Mouse (Mus musculus) heart, embryonic 14.5 days (tissue): Measurements from ENCODE around the gene Abca1. TPM values are rescaled to one million over a fixed set of nuclear protein-coding genes. Genes with fewer than 3 reads are reported as not detected.

Source experiments
- ATAC-seq: fragments of 200-750 bp; cut with Nextera tagmentation; 2 replicates; pipeline ENCODE4 v1.8.0; 2017; ENCODE audit warnings: low read depth, moderate TSS enrichment; ENCODE audit not compliant: insufficient number of reproducible peaks, insufficient read depth, low FRiP score
- H3K27ac ChIP-seq, 2 experiments: fragments of 200-500 bp in 1 of 2; fragments of 300-500 bp in 1 of 2; sonication (generic) in 1 of 2; replicated peaks in 1 of 2; 2 replicates each; pipeline ENCODE4 v1.5.1; 2012 to 2014; ENCODE audit warnings: low read depth in 2 of 2, low read length in 2 of 2, control low read depth in 1 of 2, mild to moderate bottlenecking in 1 of 2, mixed read lengths in 1 of 2; ENCODE audit not compliant: control insufficient read depth in 1 of 2, insufficient read depth in 1 of 2
- H3K27me3 ChIP-seq: fragments of 300-500 bp; sonication (generic); 2 replicates; pipeline ENCODE4 v1.6.1; 2014; ENCODE audit warnings: mild to moderate bottlenecking, low read length, control low read depth; ENCODE audit not compliant: control insufficient read depth, insufficient read depth
- H3K36me3 ChIP-seq: fragments of 300-500 bp; sonication (generic); 2 replicates; pipeline ENCODE4 v1.6.1; 2014; ENCODE audit warnings: mild to moderate bottlenecking, control low read depth, low read length, mixed read lengths; ENCODE audit not compliant: control insufficient read depth, insufficient read depth
- H3K4me1 ChIP-seq, 2 experiments: fragments of 200-500 bp in 1 of 2; fragments of 300-500 bp in 1 of 2; sonication (generic) in 1 of 2; 2 replicates each; pipeline ENCODE4 v1.6.1; 2012 to 2014; ENCODE audit warnings: low read length in 2 of 2, control low read depth in 1 of 2, mixed read lengths in 1 of 2; ENCODE audit not compliant: control insufficient read depth in 2 of 2, insufficient read depth in 2 of 2
- H3K4me2 ChIP-seq: fragments of 300-500 bp; sonication (generic); 2 replicates; pipeline ENCODE4 v1.6.1; 2014; ENCODE audit warnings: mild to moderate bottlenecking, low read length
- H3K4me3 ChIP-seq, 2 experiments: fragments of 200-500 bp in 1 of 2; fragments of 300-500 bp in 1 of 2; sonication (generic) in 1 of 2; 2 replicates each; pipeline ENCODE4 v1.5.1; 2012 to 2014; ENCODE audit warnings: low read length in 2 of 2, mild to moderate bottlenecking in 2 of 2, control low read depth in 1 of 2, low read depth in 1 of 2, moderate library complexity in 1 of 2; ENCODE audit not compliant: control insufficient read depth in 1 of 2, insufficient read depth in 1 of 2
- H3K9ac ChIP-seq: fragments of 300-500 bp; sonication (generic); 2 replicates; pipeline ENCODE4 v1.6.1; 2014; ENCODE audit warnings: mild to moderate bottlenecking, low read length
- H3K9me3 ChIP-seq: fragments of 300-500 bp; sonication (generic); 2 replicates; pipeline ENCODE4 v1.6.1; 2016; ENCODE audit warnings: low read length, control low read depth; ENCODE audit not compliant: control insufficient read depth
- WGBS: fragments of 180-500 bp; shearing (Covaris S2); extraction: QIAGEN DNeasy Blood & Tissue Kit; methylation state at CpG from one replicate; pipeline ENCODE4 v1.1.7; 2014; 5-methylcytosine and 5-hydroxymethylcytosine counted together
- polyA plus RNA-seq: library from polyadenylated mRNA; unstranded; fragments of >200 nt; fragmentation: Nextera tagmentation; extraction: Ambion mirVana; gene quantifications from 2 replicates; pipeline ENCODE4 v1.2.1, GENCODE M21; 2014

Gene Abca1
- polyA plus RNA-seq, 1 experiment from 2014 or later: 7.8 TPM

DNA sequence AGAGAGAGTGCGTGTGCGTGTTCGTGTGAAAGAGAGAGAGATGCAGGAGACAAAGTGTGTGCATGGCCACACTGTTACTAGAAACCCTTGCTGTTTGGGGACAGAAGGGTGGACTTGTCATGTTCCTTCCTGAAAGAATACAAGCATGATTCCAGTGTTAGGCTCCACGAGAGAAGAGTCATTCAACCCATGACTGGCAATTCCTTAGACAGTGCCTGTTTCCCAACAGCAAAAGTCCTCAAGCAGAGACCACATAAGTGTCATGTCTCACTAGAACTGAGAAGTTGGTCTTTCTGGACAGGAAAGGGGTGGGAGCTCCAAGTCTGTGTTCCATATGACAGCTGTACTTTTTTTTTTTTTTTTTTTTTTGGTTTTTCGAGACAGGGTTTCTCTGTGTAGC lies 10.1 kb downstream of the Abca1 start:
- Histone ChIP-seq H3K27me3 (no peaks in the 10 kb centered on the region), H3K4me2 (no peak overlapping the region)
- 91% methylated on average over 4 of the region's 5 CpGs for WGBS

DNA sequence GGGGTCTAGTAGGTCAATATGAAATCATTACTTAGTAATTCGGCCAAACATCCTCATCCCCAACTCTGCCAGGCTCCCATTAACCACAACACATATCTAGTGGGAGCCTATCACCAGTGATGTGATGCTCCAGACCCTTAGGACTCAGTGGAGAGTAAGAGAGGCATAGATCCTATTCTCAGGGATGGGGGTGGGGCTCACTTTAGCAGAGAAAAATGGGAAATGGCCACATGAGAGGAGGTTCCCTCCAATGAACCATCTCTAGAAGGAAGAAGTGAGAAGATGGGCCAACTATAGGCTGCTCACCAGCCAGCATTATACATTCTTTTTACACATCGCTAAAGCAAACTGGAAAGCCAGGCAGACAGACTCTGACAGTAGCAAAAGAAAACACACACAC lies 10.9 kb downstream of the Abca1 start:
- WGBS: 81% methylated on average over 2 of the region's 2 CpGs
- Histone ChIP-seq H3K4me3 (no peak overlapping the region), H3K36me3 (no peaks in the 10 kb centered on the region), H3K27ac (no peak overlapping the region), H3K9ac (no peak overlapping the region), H3K27me3 (no peaks in the 10 kb centered on the region), H3K9me3 (no peaks in the 10 kb centered on the region), H3K4me2 (no peak overlapping the region), H3K4me1 (peaks cover 19 to 23% of the 10 kb centered on the region in 2 experiments)
- ATAC-seq: no peak

More for the DNA sequence above, 10.1 kb downstream of the Abca1 start:
- H3K4me3 ChIP-seq: no peak overlapping the region
- no peaks in the 10 kb centered on the region for H3K36me3 ChIP-seq
- peaks cover 15 to 19% of the 10 kb centered on the region in 2 experiments for H3K4me1 ChIP-seq
- no peaks in the 10 kb centered on the region for H3K9me3 ChIP-seq
- no peak overlapping the region for H3K9ac ChIP-seq
- no peak overlapping the region for H3K27ac ChIP-seq
- no peak for ATAC-seq

DNA sequence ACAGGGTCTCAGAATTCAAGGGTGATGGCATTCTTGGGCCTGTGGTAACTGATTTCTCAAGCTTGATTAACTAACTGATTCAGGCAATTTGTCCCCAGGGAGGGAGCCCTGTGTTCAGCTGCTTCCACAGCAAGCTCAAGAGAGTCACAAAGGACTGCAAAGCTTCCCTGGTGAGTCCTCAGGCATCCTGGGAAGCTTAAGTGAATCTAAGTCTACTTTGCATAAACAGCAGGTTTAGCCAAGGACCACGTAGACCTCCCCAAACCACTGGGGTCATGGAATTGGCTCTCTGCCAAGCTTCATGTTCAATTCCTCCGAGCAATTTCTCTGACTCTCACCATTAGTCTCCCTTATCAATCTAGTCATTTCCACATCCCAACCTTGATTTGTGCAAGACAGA lies 12.2 kb downstream of the Abca1 start:
- H3K36me3 ChIP-seq: no peaks in the 10 kb centered on the region
- no peak overlapping the region for H3K4me3 ChIP-seq
- ATAC-seq: no peak
- no peak overlapping the region for H3K9ac ChIP-seq
- 13% methylated on average over 2 of the region's 2 CpGs for WGBS
- H3K27me3 ChIP-seq: no peaks in the 10 kb centered on the region
- no peak overlapping the region for H3K4me2 ChIP-seq
- no peaks in the 10 kb centered on the region for H3K9me3 ChIP-seq
- H3K4me1 ChIP-seq: peaks cover 17 to 21% of the 10 kb centered on the region in 2 experiments
- no peak overlapping the region for H3K27ac ChIP-seq

DNA sequence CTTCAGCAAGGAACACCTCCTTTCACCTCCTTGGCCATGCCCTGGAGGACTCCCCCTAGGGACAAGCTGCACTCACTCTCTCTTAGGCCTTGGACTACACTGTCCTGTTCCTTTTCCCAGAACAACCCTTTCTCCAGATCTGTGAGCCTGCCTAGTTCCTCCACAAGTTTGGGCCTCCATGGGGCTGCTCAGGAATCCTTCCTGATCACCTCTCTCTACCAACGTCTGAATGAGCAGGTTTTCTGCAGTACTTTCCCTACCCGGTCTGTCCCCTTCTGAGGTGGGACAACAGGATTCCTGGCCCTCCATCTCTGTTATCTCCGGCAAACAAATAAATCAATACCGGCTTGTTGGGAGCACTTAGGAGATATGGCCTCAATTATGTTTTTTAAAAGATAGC lies 12.6 kb downstream of the Abca1 start:
- no peak overlapping the region for H3K4me2 ChIP-seq
- H3K4me1 ChIP-seq: peaks cover 17 to 21% of the 10 kb centered on the region in 2 experiments
- no peaks in the 10 kb centered on the region for H3K27me3 ChIP-seq
- no peak for ATAC-seq
- H3K4me3 ChIP-seq: no peak overlapping the region
- 46% methylated on average over 4 of the region's 4 CpGs for WGBS
- no peak overlapping the region for H3K27ac ChIP-seq
- no peaks in the 10 kb centered on the region for H3K36me3 ChIP-seq
- no peaks in the 10 kb centered on the region for H3K9me3 ChIP-seq
- no peak overlapping the region for H3K9ac ChIP-seq

DNA sequence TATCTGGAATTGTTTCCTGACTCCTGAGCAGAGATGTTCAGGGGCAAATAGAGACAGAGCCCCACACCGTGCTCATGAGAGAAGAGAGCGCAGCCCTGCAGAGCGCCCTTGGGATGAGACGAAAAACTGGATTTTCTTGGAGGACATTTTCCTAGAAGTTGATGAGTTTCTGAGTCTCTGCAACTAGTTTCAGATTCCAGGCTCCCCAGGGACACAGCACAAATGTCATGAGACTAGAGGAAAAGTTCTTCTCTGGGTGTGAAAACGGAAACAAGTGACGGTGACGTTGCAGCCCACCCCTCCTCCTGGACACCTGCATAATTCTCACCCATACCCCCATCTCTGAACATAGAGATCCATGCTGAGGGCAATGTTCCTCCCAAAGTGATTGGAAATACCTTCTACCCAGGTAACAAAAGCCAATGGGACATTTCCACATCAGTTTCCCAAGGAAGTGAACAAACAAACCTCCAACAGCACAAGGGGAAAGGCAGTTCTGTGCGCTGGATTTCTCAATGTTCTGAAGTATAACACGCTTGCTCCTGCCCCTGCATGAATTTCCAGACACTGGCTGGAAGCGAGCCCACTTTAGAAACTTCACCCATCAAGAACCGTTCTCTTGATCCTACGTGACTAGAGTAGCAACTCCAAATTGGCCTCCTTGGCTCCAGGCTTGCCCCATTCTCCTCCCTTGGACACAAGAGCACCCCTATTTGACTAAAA lies 13.3 kb downstream of the Abca1 start:
- 84% methylated on average over 12 of the region's 12 CpGs for WGBS
- Histone ChIP-seq H3K27ac (no peak overlapping the region), H3K4me3 (no peak overlapping the region), H3K36me3 (no peaks in the 10 kb centered on the region), H3K4me2 (no peak overlapping the region), H3K9ac (no peak overlapping the region), H3K27me3 (no peaks in the 10 kb centered on the region), H3K4me1 (peaks cover 17 to 21% of the 10 kb centered on the region in 2 experiments), H3K9me3 (no peaks in the 10 kb centered on the region)
- no peak for ATAC-seq

DNA sequence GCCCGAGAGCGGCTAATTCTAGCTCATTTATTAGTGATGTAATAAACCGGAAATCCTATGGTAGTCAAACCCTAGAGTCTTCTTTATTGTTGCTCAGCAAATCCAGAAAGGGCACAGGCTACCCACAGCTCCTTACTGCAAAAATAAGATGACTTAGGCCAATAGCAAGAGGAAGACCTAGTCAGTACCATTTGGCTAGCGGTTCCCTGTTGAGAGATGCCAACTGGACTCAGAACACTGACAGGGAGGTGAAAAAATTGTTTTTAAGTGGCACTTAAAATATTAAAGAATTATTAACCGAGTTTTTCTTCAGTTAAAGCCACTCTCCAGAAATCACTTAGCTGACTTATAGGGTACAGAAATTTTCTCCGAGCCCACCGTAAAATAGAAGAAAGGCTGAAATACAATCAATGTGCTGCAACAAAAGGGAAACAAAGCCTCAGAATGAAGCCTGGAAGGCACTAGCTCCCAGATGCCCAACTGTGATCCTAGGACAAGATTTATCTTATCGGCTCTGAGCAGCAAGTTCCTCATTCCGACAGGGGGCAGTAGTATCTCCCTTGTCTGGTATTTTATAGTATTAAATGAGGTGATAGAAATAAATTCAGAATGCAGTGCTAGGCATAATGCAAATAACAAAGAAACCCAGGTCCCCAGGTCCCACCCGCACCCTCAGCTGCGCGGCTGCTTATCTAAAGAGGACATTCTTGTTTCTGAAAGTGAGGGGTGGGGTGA lies 14.1 kb downstream of the Abca1 start:
- H3K4me1 ChIP-seq: peaks cover 17 to 21% of the 10 kb centered on the region in 2 experiments
- ATAC-seq: no peak
- no peak overlapping the region for H3K4me3 ChIP-seq
- no peaks in the 10 kb centered on the region for H3K9me3 ChIP-seq
- H3K4me2 ChIP-seq: no peak overlapping the region
- 57% methylated on average over 12 of the region's 12 CpGs for WGBS
- H3K36me3 ChIP-seq: no peaks in the 10 kb centered on the region
- no peak overlapping the region for H3K9ac ChIP-seq
- no peak overlapping the region for H3K27ac ChIP-seq
- H3K27me3 ChIP-seq: no peaks in the 10 kb centered on the region

DNA sequence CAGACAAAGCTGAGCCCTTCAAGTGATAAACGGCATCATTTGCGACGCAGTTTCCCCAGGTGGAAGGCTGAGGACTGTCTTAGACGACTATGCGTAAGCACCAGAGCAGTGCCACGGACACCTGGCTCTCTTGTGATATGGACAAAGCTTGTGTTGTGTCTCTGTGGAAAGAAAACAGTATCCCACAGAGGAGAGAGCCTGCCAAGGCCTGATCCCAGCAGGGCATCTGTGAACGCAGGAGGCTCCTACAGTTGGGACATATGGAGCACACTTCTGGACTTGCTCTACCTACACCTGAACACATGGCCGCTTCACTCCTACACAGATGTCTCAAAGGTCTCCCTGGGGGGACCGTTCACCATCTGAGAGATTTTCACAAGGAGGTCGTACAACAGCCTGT lies 15.1 kb downstream of the Abca1 start:
- no peaks in the 10 kb centered on the region for H3K9me3 ChIP-seq
- peaks cover 17 to 21% of the 10 kb centered on the region in 2 experiments for H3K4me1 ChIP-seq
- 78% methylated on average over 10 of the region's 10 CpGs for WGBS
- no peaks in the 10 kb centered on the region for H3K27me3 ChIP-seq
- no peak for ATAC-seq
- H3K9ac ChIP-seq: no peak overlapping the region
- no peak overlapping the region for H3K4me2 ChIP-seq
- no peaks in the 10 kb centered on the region for H3K36me3 ChIP-seq
- H3K4me3 ChIP-seq: no peak overlapping the region
- H3K27ac ChIP-seq: no peak overlapping the region
